Mouse (Mus musculus) bone marrow, adult 2 months (tissue): ENCODE measurements around the gene Pcdh8.

Source experiments
- CTCF ChIP-seq: fragments of 200-500 bp; IDR thresholded peaks from 2 replicates; pipeline ENCODE4 v1.5.1; 2011; ENCODE audit warnings: low read length, control low read depth; ENCODE audit not compliant: control insufficient read depth, insufficient read depth
- POLR2A ChIP-seq: fragments of 200-500 bp; IDR thresholded peaks from 2 replicates; pipeline ENCODE4 v1.6.1; 2011; ENCODE audit warnings: low read depth, mild to moderate bottlenecking, control low read depth, low read length, borderline replicate concordance; ENCODE audit not compliant: control insufficient read depth

- TF ChIP-seq POLR2A (no peak), CTCF (no peak)
Measured at GRCm38 (mm10) chr14:79771094-79771535, at the start of gene Pcdh8.
